Mouse (Mus musculus) bone marrow, adult 2 months (tissue): Measurements from ENCODE around the gene Trim41. TPM values are rescaled to one million over a fixed set of nuclear protein-coding genes. Genes with fewer than 3 reads are reported as not detected.

Source experiments
- H3K27ac ChIP-seq: fragments of 200-500 bp; 2 replicates; pipeline ENCODE4 v1.5.1; 2012; ENCODE audit warnings: low read depth, mild to moderate bottlenecking, control low read depth, inconsistent platforms, low read length; ENCODE audit not compliant: control insufficient read depth, poor library complexity, insufficient read depth
- H3K4me1 ChIP-seq: fragments of 200-500 bp; 2 replicates; pipeline ENCODE4 v1.6.1; 2011; ENCODE audit warnings: low read length; ENCODE audit not compliant: control insufficient read depth, insufficient read depth
- H3K4me3 ChIP-seq: fragments of 200-500 bp; replicated peaks from 2 replicates; pipeline ENCODE3; 2011; ENCODE audit warnings: mild to moderate bottlenecking, low read depth, low read length, control low read depth; ENCODE audit not compliant: control insufficient read depth
- CTCF ChIP-seq: fragments of 200-500 bp; IDR thresholded peaks from 2 replicates; pipeline ENCODE4 v1.5.1; 2011; ENCODE audit warnings: low read length, control low read depth; ENCODE audit not compliant: control insufficient read depth, insufficient read depth
- POLR2A ChIP-seq: fragments of 200-500 bp; IDR thresholded peaks from 2 replicates; pipeline ENCODE4 v1.6.1; 2011; ENCODE audit warnings: low read depth, mild to moderate bottlenecking, control low read depth, low read length, borderline replicate concordance; ENCODE audit not compliant: control insufficient read depth
- WGBS: fragments of 180-500 bp; shearing (Covaris S2); methylation state at CpG from one replicate; pipeline ENCODE4 v1.1.7; 2018; 5-methylcytosine and 5-hydroxymethylcytosine counted together
- polyA plus RNA-seq: library from polyadenylated mRNA; stranded (reverse); fragments of >200 nt; gene quantifications from 2 replicates; pipeline ENCODE4 v1.2.4, GENCODE M21; 2011; ENCODE audit warnings: low replicate concordance; ENCODE audit not compliant: missing spikeins, insufficient read depth, insufficient read length

Gene Trim41
- polyA plus RNA-seq, 1 experiment, result 51.0 TPM

- H3K27ac ChIP-seq, result no peak overlapping the region
- TF ChIP-seq CTCF (0 out of 2 replicates have a peak, but pooled peaks have one; percentile 17), POLR2A (no peak)
- WGBS, result 46% methylated on average over 16 of the region's 16 CpGs
- peak overlapping the region; percentile 89 for H3K4me3 ChIP-seq
- peaks cover 1% of the 10 kb centered on the region; the same call in 1 of the 2 replicates for H3K4me1 ChIP-seq
Observed at GRCm38 (mm10) chr11:48815851-48816250, 1.3 kb downstream of the Trim41 start.

GRCm38 (mm10) chr11:48813782-48814181, 3.4 kb downstream of the Trim41 start:
- H3K4me3 ChIP-seq, result no peak overlapping the region
- peaks cover 1% of the 10 kb centered on the region; the same call in 1 of the 2 replicates for H3K4me1 ChIP-seq
- TF ChIP-seq POLR2A, result no peak
- TF ChIP-seq CTCF, result no peak
- H3K27ac ChIP-seq, result no peak overlapping the region

- 46% methylated on average over 2 of the region's 2 CpGs for WGBS
- Histone ChIP-seq H3K27ac (no peak overlapping the region), H3K4me1 (no peaks in the 10 kb centered on the region; the same call in 1 of the 2 replicates), H3K4me3 (no peak overlapping the region)
- no peak for TF ChIP-seq CTCF
- TF ChIP-seq POLR2A, result no peak
Observed at GRCm38 (mm10) chr11:48810142-48810541, 7.0 kb downstream of the Trim41 start.

GRCm38 (mm10) chr11:48809434-48809830, 7.7 kb downstream of the Trim41 start:
- Histone ChIP-seq H3K4me1 (no peaks in the 10 kb centered on the region; the same call in 1 of the 2 replicates), H3K4me3 (no peak overlapping the region), H3K27ac (no peak overlapping the region)
- TF ChIP-seq CTCF, result no peak
- TF ChIP-seq POLR2A, result no peak
- WGBS, result 84% methylated on average over 4 of the region's 4 CpGs

- 76% methylated on average over 16 of the region's 16 CpGs for WGBS
- Histone ChIP-seq H3K27ac (no peak overlapping the region; the same call in 1 of the 2 replicates), H3K4me1 (no peaks in the 10 kb centered on the region; the same call in 1 of the 2 replicates), H3K4me3 (no peak overlapping the region)
- TF ChIP-seq CTCF, result no peak
- no peak for TF ChIP-seq POLR2A
Observed at GRCm38 (mm10) chr11:48808737-48809433, 8.3 kb downstream of the Trim41 start.

- Histone ChIP-seq H3K27ac (no peak overlapping the region; the same call in 1 of the 2 replicates), H3K4me1 (no peaks in the 10 kb centered on the region; the same call in 1 of the 2 replicates)
- TF ChIP-seq POLR2A, result no peak
Observed at GRCm38 (mm10) chr11:48808304-48808646, 8.9 kb downstream of the Trim41 start.

GRCm38 (mm10) chr11:48807563-48808303, 9.4 kb downstream of the Trim41 start:
- Histone ChIP-seq H3K4me3 (no peak overlapping the region), H3K27ac (no peak overlapping the region; the same call in 1 of the 2 replicates), H3K4me1 (no peaks in the 10 kb centered on the region; the same call in 1 of the 2 replicates)
- TF ChIP-seq CTCF, result no peak
- TF ChIP-seq POLR2A, result no peak
- WGBS, result 59% methylated on average over 14 of the region's 14 CpGs

More at GRCm38 (mm10) chr11:48808304-48808646, 8.9 kb downstream of the Trim41 start:
- no peak overlapping the region for H3K4me3 ChIP-seq

- TF ChIP-seq CTCF (no peak), POLR2A (no peak)
- no peak overlapping the region for H3K27ac ChIP-seq
- H3K4me3 ChIP-seq, result no peak overlapping the region
- H3K4me1 ChIP-seq, result peaks cover 2% of the 10 kb centered on the region; the same call in 1 of the 2 replicates
- WGBS, result 76% methylated on average over 21 of the region's 21 CpGs
Observed at GRCm38 (mm10) chr11:48806856-48807562, 10.1 kb downstream of the Trim41 start.

- TF ChIP-seq POLR2A (no peak), CTCF (no peak)
- Histone ChIP-seq H3K4me1 (peaks cover 2% of the 10 kb centered on the region; the same call in 1 of the 2 replicates), H3K27ac (no peak overlapping the region), H3K4me3 (no peak overlapping the region)
- WGBS, result 74% methylated on average over 2 of the region's 2 CpGs
Observed at GRCm38 (mm10) chr11:48804922-48805321, 12.2 kb downstream of the Trim41 start.
